Mouse (Mus musculus) heart, embryonic 14.5 days (tissue): Measurements from ENCODE around the gene Kcnn4. TPM values are rescaled to one million over a fixed set of nuclear protein-coding genes. Genes with fewer than 3 reads are reported as not detected.
"Not testable (repeated sequence)": the region's sequence is repeated elsewhere in the genome, so short reads cannot be mapped to it uniquely, and the experiment has no call there.

Source experiments
- ATAC-seq: fragments of 200-750 bp; cut with Nextera tagmentation; 2 replicates; pipeline ENCODE4 v1.8.0; 2017; ENCODE audit warnings: low read depth, moderate TSS enrichment; ENCODE audit not compliant: insufficient number of reproducible peaks, insufficient read depth, low FRiP score
- H3K27ac ChIP-seq, 2 experiments: fragments of 200-500 bp in 1 of 2; fragments of 300-500 bp in 1 of 2; sonication (generic) in 1 of 2; replicated peaks in 1 of 2; 2 replicates each; pipeline ENCODE4 v1.5.1; 2012 to 2014; ENCODE audit warnings: low read depth in 2 of 2, low read length in 2 of 2, control low read depth in 1 of 2, mild to moderate bottlenecking in 1 of 2, mixed read lengths in 1 of 2; ENCODE audit not compliant: control insufficient read depth in 1 of 2, insufficient read depth in 1 of 2
- H3K27me3 ChIP-seq: fragments of 300-500 bp; sonication (generic); 2 replicates; pipeline ENCODE4 v1.6.1; 2014; ENCODE audit warnings: mild to moderate bottlenecking, low read length, control low read depth; ENCODE audit not compliant: control insufficient read depth, insufficient read depth
- H3K36me3 ChIP-seq: fragments of 300-500 bp; sonication (generic); 2 replicates; pipeline ENCODE4 v1.6.1; 2014; ENCODE audit warnings: mild to moderate bottlenecking, control low read depth, low read length, mixed read lengths; ENCODE audit not compliant: control insufficient read depth, insufficient read depth
- H3K4me1 ChIP-seq, 2 experiments: fragments of 200-500 bp in 1 of 2; fragments of 300-500 bp in 1 of 2; sonication (generic) in 1 of 2; 2 replicates each; pipeline ENCODE4 v1.6.1; 2012 to 2014; ENCODE audit warnings: low read length in 2 of 2, control low read depth in 1 of 2, mixed read lengths in 1 of 2; ENCODE audit not compliant: control insufficient read depth in 2 of 2, insufficient read depth in 2 of 2
- H3K4me2 ChIP-seq: fragments of 300-500 bp; sonication (generic); 2 replicates; pipeline ENCODE4 v1.6.1; 2014; ENCODE audit warnings: mild to moderate bottlenecking, low read length
- H3K4me3 ChIP-seq, 2 experiments: fragments of 200-500 bp in 1 of 2; fragments of 300-500 bp in 1 of 2; sonication (generic) in 1 of 2; 2 replicates each; pipeline ENCODE4 v1.5.1; 2012 to 2014; ENCODE audit warnings: low read length in 2 of 2, mild to moderate bottlenecking in 2 of 2, control low read depth in 1 of 2, low read depth in 1 of 2, moderate library complexity in 1 of 2; ENCODE audit not compliant: control insufficient read depth in 1 of 2, insufficient read depth in 1 of 2
- H3K9ac ChIP-seq: fragments of 300-500 bp; sonication (generic); 2 replicates; pipeline ENCODE4 v1.6.1; 2014; ENCODE audit warnings: mild to moderate bottlenecking, low read length
- H3K9me3 ChIP-seq: fragments of 300-500 bp; sonication (generic); 2 replicates; pipeline ENCODE4 v1.6.1; 2016; ENCODE audit warnings: low read length, control low read depth; ENCODE audit not compliant: control insufficient read depth
- WGBS: fragments of 180-500 bp; shearing (Covaris S2); extraction: QIAGEN DNeasy Blood & Tissue Kit; methylation state at CpG from one replicate; pipeline ENCODE4 v1.1.7; 2014; 5-methylcytosine and 5-hydroxymethylcytosine counted together
- polyA plus RNA-seq: library from polyadenylated mRNA; unstranded; fragments of >200 nt; fragmentation: Nextera tagmentation; extraction: Ambion mirVana; gene quantifications from 2 replicates; pipeline ENCODE4 v1.2.1, GENCODE M21; 2014

Gene Kcnn4
- polyA plus RNA-seq, 1 experiment from 2014 or later, result 1.4 TPM

GRCm38 (mm10) chr7:24400489-24400888, 30.4 kb downstream of the Kcnn4 start:
- not testable (repeated sequence) for H3K9ac ChIP-seq, H3K9me3 ChIP-seq, H3K4me1 ChIP-seq, ATAC-seq, H3K27ac ChIP-seq, H3K27me3 ChIP-seq
- WGBS, result 87% methylated on average over 4 of the region's 4 CpGs
- peak overlapping the region; percentile 58 for H3K4me2 ChIP-seq
- H3K36me3 ChIP-seq, result peaks cover 35% of the 10 kb centered on the region
- peak overlapping the region in 1 of 2 experiments; percentile 61; a peak in 1 of 4 replicates for H3K4me3 ChIP-seq

- Histone ChIP-seq H3K4me1 (peaks cover 3 to 7% of the 10 kb centered on the region in 2 experiments; a peak in 3 of 4 replicates), H3K9ac (no peak overlapping the region), H3K36me3 (peaks cover 52% of the 10 kb centered on the region), H3K4me2 (no peak overlapping the region), H3K27ac (no peak overlapping the region), H3K4me3 (no peak overlapping the region), H3K9me3 (peaks cover 4% of the 10 kb centered on the region; the same call in 1 of the 2 replicates), H3K27me3 (no peaks in the 10 kb centered on the region)
- no peak for ATAC-seq
- 98% methylated on average over 9 of the region's 9 CpGs for WGBS
Measured at GRCm38 (mm10) chr7:24402851-24403250, 32.8 kb downstream of the Kcnn4 start.

- H3K9ac ChIP-seq, result no peak overlapping the region
- peaks cover 0 to 4% of the 10 kb centered on the region in 2 experiments; a peak in 1 of 4 replicates for H3K4me1 ChIP-seq
- H3K27ac ChIP-seq, result no peak overlapping the region
- 95% methylated on average over 13 of the region's 13 CpGs for WGBS
- H3K9me3 ChIP-seq, result peaks cover 4% of the 10 kb centered on the region; the same call in 1 of the 2 replicates
- ATAC-seq, result 0 out of 2 replicates have a peak, but pooled peaks have one; percentile 4
- H3K4me3 ChIP-seq, result no peak overlapping the region
- H3K36me3 ChIP-seq, result peaks cover 63% of the 10 kb centered on the region
- no peaks in the 10 kb centered on the region for H3K27me3 ChIP-seq
- H3K4me2 ChIP-seq, result no peak overlapping the region
Measured at GRCm38 (mm10) chr7:24405649-24406048, 35.6 kb downstream of the Kcnn4 start.

GRCm38 (mm10) chr7:24406528-24407344, 36.7 kb downstream of the Kcnn4 start:
- no peak overlapping the region for H3K4me3 ChIP-seq
- H3K4me2 ChIP-seq, result no peak overlapping the region
- H3K36me3 ChIP-seq, result peaks cover 63% of the 10 kb centered on the region
- peak; percentile 32; the same call in 1 of the 2 replicates for ATAC-seq
- H3K27ac ChIP-seq, result no peak overlapping the region
- 44% methylated on average over 5 of the region's 5 CpGs for WGBS
- H3K4me1 ChIP-seq, result peaks cover 0 to 4% of the 10 kb centered on the region in 2 experiments; a peak in 1 of 4 replicates
- no peaks in the 10 kb centered on the region for H3K27me3 ChIP-seq
- peaks cover 4% of the 10 kb centered on the region; the same call in 1 of the 2 replicates for H3K9me3 ChIP-seq
- H3K9ac ChIP-seq, result no peak overlapping the region

DNA sequence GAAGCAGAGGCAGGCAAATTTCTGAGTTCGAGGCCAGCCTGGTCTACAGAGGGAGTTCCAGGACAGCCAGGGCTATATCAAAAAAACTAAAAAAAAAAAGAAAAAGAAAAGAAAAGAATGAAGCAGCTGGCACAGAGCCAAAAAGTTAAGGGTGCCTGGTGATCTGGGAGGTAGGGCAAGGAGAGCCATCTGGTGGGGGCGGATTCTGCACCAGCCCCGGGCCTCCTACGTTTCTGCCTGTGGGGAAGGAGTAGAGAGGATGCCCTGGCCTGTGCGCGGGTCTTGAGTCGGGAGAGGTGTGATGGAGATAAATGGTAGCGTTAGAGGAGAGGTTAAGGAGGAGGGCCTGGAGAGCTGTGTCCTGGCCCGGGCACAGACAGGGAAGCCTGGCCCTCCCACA, 38.1 kb downstream of the Kcnn4 start:
- H3K9me3 ChIP-seq, result no peaks in the 10 kb centered on the region
- 82% methylated on average over 9 of the region's 9 CpGs for WGBS
- ATAC-seq, result no peak
- H3K4me1 ChIP-seq, result peaks cover 0 to 4% of the 10 kb centered on the region in 2 experiments; a peak in 1 of 4 replicates
- no peak overlapping the region for H3K4me2 ChIP-seq
- H3K9ac ChIP-seq, result no peak overlapping the region
- no peak overlapping the region for H3K27ac ChIP-seq
- H3K36me3 ChIP-seq, result peaks cover 53% of the 10 kb centered on the region
- H3K4me3 ChIP-seq, result no peak overlapping the region
- H3K27me3 ChIP-seq, result no peaks in the 10 kb centered on the region

DNA sequence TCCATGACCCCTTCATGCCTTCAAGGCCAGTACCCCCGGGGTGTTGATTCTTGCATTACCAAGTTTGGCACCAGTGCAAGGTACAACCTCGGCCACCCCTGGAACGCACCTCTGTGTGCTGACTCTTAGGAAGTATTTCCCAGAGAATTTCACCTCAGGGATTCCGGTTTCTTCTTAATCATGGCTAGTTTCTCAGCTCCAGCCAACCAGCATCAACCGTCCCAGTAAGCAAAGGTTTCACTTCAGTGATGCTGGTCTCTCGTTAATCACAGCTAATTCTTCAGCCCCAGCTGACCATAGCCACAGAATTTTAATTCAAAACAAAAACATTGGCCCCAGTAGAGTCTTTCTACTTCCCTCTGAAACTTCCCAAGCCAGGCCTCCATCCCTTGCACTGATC, 40.1 kb downstream of the Kcnn4 start:
- 91% methylated on average over 6 of the region's 6 CpGs for WGBS
- H3K27ac ChIP-seq, result no peak overlapping the region
- ATAC-seq, result no peak

GRCm38 (mm10) chr7:24410831-24411230, 40.8 kb downstream of the Kcnn4 start:
- WGBS, result 63% methylated on average over 3 of the region's 3 CpGs
- H3K36me3 ChIP-seq, result peaks cover 29% of the 10 kb centered on the region
- H3K9me3 ChIP-seq, result no peaks in the 10 kb centered on the region
- ATAC-seq, result no peak
- H3K4me2 ChIP-seq, result no peak overlapping the region
- H3K27ac ChIP-seq, result no peak overlapping the region
- H3K9ac ChIP-seq, result no peak overlapping the region
- H3K4me1 ChIP-seq, result peaks cover 5 to 13% of the 10 kb centered on the region in 2 experiments; a peak in 3 of 4 replicates
- no peak overlapping the region for H3K4me3 ChIP-seq
- H3K27me3 ChIP-seq, result no peaks in the 10 kb centered on the region

More for the DNA sequence above, 40.1 kb downstream of the Kcnn4 start:
- no peak overlapping the region for H3K4me2 ChIP-seq
- no peaks in the 10 kb centered on the region for H3K9me3 ChIP-seq
- H3K27me3 ChIP-seq, result no peaks in the 10 kb centered on the region
- H3K36me3 ChIP-seq, result peaks cover 37% of the 10 kb centered on the region
- H3K4me3 ChIP-seq, result no peak overlapping the region
- H3K9ac ChIP-seq, result no peak overlapping the region
- peaks cover 2 to 7% of the 10 kb centered on the region in 2 experiments; a peak in 2 of 4 replicates for H3K4me1 ChIP-seq
